Mouse (Mus musculus) bone marrow macrophage, adult 2 months (primary cell): ENCODE results near the gene Phf12.

Experiments used
- CTCF ChIP-seq: IDR thresholded peaks from 2 replicates; pipeline ENCODE4 v1.5.1; 2012; ENCODE audit warnings: low read depth, mild to moderate bottlenecking, low read length, moderate library complexity
- POLR2A ChIP-seq: IDR thresholded peaks from 2 replicates; pipeline ENCODE4 v1.6.1; 2012; ENCODE audit warnings: mild to moderate bottlenecking, low read depth, low read length, borderline replicate concordance

GRCm38 (mm10) chr11:77973520-77973919 lies 9.0 kb upstream of the Phf12 start:
- TF ChIP-seq CTCF: no peak
- TF ChIP-seq POLR2A: no peak
